Mouse (Mus musculus) layer of hippocampus, postnatal 25 days (tissue): ENCODE results near the gene Mchr1. TPM values are rescaled to one million over a fixed set of nuclear protein-coding genes. Genes with fewer than 3 reads are reported as not detected.
A peak's percentile ranks its signal among the peaks of the same experiment; 100 is the strongest.
"Not testable (repeated sequence)": the region's sequence is repeated elsewhere in the genome, so short reads cannot be mapped to it uniquely, and the experiment has no call there.

Experiments
- DNase-seq, 2 experiments: peaks; one replicate each; pipeline ENCODE4 v3.0.0; 2022; ENCODE audit warnings: mixed read lengths in 2 of 2, low spot score in 1 of 2; ENCODE audit errors: extremely low spot score in 1 of 2
- total RNA-seq, 2 experiments: library from RNA; stranded (reverse); gene quantifications; 2 replicates each; pipeline ENCODE4 v1.2.3; 2021

Gene Mchr1
- total RNA-seq: 10 to 100 TPM; 21.3 to 24.9 TPM

DNA sequence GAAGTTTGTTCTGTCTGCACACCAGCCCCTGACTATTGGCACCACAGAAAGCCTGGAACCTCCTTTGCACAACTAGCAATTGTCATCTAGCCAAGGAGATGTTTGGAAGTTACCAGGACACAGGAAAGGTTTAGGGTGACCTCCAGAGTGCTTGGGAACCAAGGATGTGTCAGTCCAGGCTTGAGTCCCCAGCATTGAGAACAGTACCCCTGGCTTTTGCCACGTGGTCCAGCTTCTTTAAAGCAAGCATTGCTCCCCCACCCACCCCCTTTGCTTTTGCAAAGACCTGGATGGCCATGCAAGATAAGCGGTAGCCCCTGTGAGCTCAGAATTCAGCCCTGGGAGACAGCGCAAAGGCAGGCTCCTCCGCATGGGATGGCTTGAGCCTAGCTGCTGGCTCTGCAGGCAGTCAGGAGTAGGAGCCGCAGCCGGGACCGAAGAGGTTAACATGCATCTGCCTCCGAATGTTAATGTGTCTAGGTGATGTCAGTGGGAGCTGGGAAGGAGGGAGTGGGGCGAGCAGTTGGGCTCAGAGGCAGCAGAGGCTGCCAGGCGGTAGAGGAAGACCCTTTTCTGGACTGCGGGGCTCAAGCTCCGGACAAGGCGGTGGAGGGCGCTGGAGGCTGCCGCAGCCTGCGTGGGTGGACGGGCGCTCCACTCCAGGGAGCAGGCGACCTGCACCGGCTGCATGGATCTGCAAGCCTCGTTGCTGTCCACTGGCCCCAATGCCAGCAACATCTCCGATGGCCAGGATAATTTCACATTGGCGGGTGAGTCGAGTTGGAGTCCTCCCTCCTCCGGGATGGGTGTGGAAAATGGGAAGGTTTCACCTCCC, at the start of gene Mchr1:
TSS of gene Mchr1 (plus strand) at position 414 of the 835 bp plus-strand sequence.
- peak; percentile 48 to 57 for DNase-seq

DNA sequence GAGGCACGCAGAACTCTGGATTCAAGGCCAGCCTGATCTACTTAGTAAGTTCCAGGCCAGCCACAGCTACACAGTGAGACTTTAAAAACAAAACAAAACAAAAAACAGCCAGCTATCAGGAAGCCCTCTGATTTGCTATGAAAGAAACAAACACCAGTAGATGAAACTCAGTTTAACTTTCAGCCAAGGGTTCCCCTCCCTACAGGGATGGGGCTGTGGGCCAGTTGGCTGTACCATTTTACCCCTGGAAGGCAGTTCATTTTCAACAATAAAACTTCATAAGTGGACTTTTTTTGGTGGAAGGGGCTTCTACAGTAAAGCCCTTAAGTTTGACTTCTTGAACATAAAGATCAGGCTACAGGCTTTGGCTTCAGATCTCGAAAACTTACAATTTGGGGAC, 46.2 kb upstream of the Mchr1 start:
- DNase-seq: no peak

GRCm38 (mm10) chr15:81190011-81190629, 45.2 kb upstream of the Mchr1 start:
- DNase-seq: peak in 1 of 2 experiments; percentile 18

GRCm38 (mm10) chr15:81190630-81191178, 44.6 kb upstream of the Mchr1 start, which contains the start of gene Mrtfa:
TSS of gene Mrtfa (minus strand) at chr15:81190757.
- DNase-seq: peak; percentile 97 to 98

GRCm38 (mm10) chr15:81191303-81191702, 44.0 kb upstream of the Mchr1 start:
- DNase-seq: no peak

DNA sequence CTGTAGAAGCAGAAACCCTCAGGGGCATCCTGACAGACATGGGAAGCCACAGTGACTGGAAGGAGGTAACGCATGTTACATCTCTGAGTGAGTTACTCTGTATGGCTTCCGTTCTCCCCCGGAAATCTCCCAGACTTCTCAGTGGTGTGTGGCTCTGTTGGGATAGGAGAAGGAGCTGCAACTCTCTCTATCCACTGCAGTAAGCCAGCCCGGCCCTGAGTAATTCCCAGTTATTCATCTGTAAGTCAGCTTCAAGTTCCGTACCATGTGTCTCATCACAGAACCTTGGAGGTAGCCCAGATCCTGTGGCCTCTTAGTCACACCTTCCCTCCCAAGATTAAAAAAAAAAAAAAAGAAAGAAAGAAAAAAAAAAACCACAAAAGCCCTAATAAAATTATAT, 43.0 kb upstream of the Mchr1 start:
- DNase-seq: no peak

- no peak for DNase-seq
These were observed 42.4 kb upstream of the Mchr1 start for GRCm38 (mm10) chr15:81192858-81193257.

- no peak for DNase-seq
These were observed 40.5 kb upstream of the Mchr1 start for GRCm38 (mm10) chr15:81194791-81195190.

DNA sequence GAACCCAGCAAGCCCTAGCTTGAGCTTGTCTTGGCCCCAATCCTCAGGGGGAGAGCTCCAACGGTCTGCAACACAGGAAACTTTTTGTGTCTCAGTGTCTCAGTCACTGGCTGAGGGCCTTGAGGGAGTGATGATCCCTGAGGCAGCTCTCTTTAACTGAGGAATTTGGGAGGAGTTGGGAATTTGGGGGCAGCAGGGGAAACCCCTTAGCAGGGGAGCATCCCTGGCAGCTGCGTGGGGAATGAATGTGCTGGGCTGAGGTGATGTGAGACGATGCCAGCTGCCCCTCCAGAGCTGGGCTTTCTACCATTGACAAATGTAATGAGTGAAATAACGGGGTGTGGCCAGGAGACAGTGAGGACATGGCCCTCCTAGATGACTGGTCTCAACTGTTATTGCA, 39.9 kb upstream of the Mchr1 start:
- DNase-seq: no peak

GRCm38 (mm10) chr15:81197197-81197596, 38.1 kb upstream of the Mchr1 start:
- no peak for DNase-seq

GRCm38 (mm10) chr15:81198447-81198846, 36.9 kb upstream of the Mchr1 start:
- no peak for DNase-seq

GRCm38 (mm10) chr15:81199372-81199959, 35.8 kb upstream of the Mchr1 start:
- DNase-seq: peak; percentile 35 to 89

GRCm38 (mm10) chr15:81202462-81202861, 32.8 kb upstream of the Mchr1 start:
- DNase-seq: no peak

DNA sequence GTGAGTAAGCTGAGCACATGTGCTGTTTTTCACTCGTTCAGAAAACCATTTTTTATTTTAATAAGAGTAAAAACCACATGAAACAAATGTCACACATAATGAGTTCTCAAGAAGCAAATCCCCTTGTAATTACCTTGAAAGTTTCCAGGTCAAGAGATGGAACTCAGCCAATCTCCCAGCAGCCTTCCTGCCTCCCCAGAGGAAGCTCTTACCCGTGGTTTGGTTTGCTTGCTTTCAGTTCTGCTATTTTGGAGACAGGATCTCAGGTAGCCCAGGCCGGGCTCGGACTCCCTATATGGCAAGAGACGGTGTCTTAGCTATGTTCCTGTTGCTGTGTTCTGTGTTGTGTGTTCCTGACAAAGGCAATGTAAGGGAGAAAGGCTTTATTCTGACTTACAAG, 24.8 kb upstream of the Mchr1 start:
- DNase-seq: no peak

DNA sequence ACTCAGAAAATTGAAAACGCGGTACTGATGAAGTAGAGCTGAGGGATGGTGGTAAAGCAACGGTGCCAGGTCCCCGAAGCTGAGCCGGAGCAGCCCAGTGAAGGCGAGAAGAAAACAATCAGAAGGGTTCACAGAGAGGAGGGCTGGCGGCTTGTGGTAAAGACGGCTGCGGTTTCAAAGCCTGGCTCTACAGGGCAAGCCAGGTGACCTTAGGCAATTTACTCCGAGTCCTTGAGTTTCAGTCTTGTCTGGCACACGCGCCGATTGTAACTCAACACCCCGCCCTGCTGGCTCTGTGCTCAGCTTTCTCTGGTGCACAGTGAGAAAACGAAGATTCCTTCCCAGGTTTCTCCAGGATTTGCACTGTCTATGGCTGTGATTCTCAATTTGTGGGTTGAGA, 22.3 kb upstream of the Mchr1 start:
- no peak for DNase-seq

GRCm38 (mm10) chr15:81216906-81217653, 18.2 kb upstream of the Mchr1 start:
- DNase-seq: peak in 1 of 2 experiments; percentile 44

GRCm38 (mm10) chr15:81219054-81219453, 16.2 kb upstream of the Mchr1 start:
- no peak for DNase-seq

- not testable (repeated sequence) for DNase-seq
These were observed 15.2 kb upstream of the Mchr1 start for GRCm38 (mm10) chr15:81220051-81220450.

GRCm38 (mm10) chr15:81221446-81221845, 13.9 kb upstream of the Mchr1 start:
- no peak for DNase-seq

- DNase-seq: no peak
These were observed 10.3 kb upstream of the Mchr1 start for GRCm38 (mm10) chr15:81225016-81225415.
